Mouse (Mus musculus): ENCODE measurements around the gene C1d. TPM values are rescaled to one million over a fixed set of nuclear protein-coding genes. Genes with fewer than 3 reads are reported as not detected.

Gene C1d
- polyA plus RNA-seq, 1 experiment from 2014 or later: 119 TPM

DNA sequence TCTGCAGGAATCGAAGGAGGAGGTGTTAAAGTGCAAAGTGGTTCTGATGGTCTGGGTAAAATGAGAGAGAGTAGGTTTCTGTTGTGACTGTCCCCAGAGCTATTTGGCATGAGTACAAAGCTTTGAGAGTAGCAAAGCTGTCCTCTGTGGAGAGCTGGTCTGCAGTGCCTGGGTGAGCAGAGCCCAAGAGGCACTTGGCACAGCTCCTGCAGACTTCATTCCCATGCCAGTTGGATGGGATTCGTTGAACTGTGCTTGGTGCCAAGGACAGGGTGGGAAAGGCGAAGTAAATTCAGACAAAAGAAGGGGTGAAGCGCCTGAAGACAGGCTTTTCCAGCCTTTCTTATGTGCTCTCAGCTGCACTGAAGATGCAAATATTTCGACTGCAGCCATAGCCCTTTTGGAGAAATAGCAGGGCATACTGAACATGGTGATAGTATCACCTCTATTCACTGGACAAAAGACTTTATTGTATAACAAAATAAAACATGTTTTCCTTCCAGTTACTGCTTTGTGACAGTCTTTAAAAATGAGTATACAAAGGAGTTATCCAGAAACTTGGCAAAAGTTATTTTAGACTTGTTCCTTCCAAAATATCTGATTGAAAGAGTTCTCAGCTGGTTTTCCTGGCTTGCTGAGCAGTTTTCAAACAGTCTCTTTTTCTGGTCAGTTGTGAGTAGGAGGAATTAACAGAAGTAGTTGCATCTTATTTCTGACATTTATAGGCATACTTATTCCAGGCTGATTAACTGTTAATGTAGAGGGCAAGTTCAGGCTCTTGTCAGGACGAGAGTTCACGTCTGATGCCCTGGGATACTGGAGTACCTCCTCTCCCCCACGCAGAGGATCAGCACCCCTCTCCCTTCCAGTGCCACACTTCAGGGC lies 48.9 kb downstream of the C1d start:
- no peak overlapping the region for H3K4me2 ChIP-seq (replicated peaks; ENCODE audit: low read depth, low read length)
- no peaks in the 10 kb centered on the region for H3K36me3 ChIP-seq (ENCODE audit: control insufficient read depth, insufficient read depth, low read length)
- ATAC-seq (ENCODE audit: low FRiP score) (no peak), DNase-seq (ENCODE audit: low spot score) (no peak)
- no peak overlapping the region for H3K27ac ChIP-seq (ENCODE audit: low read depth, low read length)
- no peak overlapping the region for H3K4me3 ChIP-seq (ENCODE audit: low read depth, low read length)
- no peak overlapping the region for H3K9ac ChIP-seq (ENCODE audit: low read depth, low read length)
- no peaks in the 10 kb centered on the region for H3K9me3 ChIP-seq (ENCODE audit: control insufficient read depth, low read length)
- 78% methylated on average over 8 of the region's 8 CpGs for WGBS
- H3K27me3 ChIP-seq (ENCODE audit: control insufficient read depth, insufficient read depth, low read length): no peaks in the 10 kb centered on the region
- H3K4me1 ChIP-seq (replicated peaks; ENCODE audit: control insufficient read depth, insufficient read depth, low read length): no peaks in the 10 kb centered on the region

DNA sequence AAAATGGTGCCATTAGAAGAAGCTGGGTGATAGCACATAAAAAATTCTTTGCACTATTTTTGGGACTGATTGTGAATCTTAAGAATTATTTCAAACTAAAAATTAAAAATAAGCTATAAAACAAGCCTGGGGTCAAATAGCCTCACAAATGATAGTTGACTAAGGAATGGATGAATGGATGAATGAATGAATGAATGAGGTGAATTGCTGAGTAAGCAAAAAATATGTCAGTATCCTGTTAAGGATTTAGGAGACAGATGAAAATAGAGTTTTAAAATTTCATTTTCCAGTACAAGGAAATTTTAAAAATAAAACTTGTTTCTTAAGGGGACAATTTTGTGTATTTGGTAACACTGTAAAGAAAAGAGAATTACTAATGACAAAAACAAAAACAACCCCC lies 50.1 kb downstream of the C1d start:
- no peaks in the 10 kb centered on the region for H3K36me3 ChIP-seq (ENCODE audit: control insufficient read depth, insufficient read depth, low read length)
- no peaks in the 10 kb centered on the region for H3K27me3 ChIP-seq (ENCODE audit: control insufficient read depth, insufficient read depth, low read length)
- H3K9ac ChIP-seq (ENCODE audit: low read depth, low read length): no peak overlapping the region
- ATAC-seq (ENCODE audit: low FRiP score) (no peak), DNase-seq (ENCODE audit: low spot score) (no peak)
- no peaks in the 10 kb centered on the region for H3K9me3 ChIP-seq (ENCODE audit: control insufficient read depth, low read length)
- no peak overlapping the region for H3K27ac ChIP-seq (ENCODE audit: low read depth, low read length)
- H3K4me1 ChIP-seq (replicated peaks; ENCODE audit: control insufficient read depth, insufficient read depth, low read length): no peaks in the 10 kb centered on the region
- H3K4me2 ChIP-seq (replicated peaks; ENCODE audit: low read depth, low read length): no peak overlapping the region
- no peak overlapping the region for H3K4me3 ChIP-seq (ENCODE audit: low read depth, low read length)

Other genes with a start within 250 kb of the C1d start
- 26.6 and 27.6 TPM in 2 replicates for gene Cnrip1, start 206.0 kb upstream of the C1d start, polyA plus RNA-seq (2014; fragmentation: Nextera tagmentation; extraction: Ambion mirVana)
- gene Plek, start 205.2 kb upstream of the C1d start, polyA plus RNA-seq (2014; fragmentation: Nextera tagmentation; extraction: Ambion mirVana): 7.2 and 7.8 TPM in 2 replicates
- gene Ppp3r1, start 98.3 kb upstream of the C1d start, polyA plus RNA-seq (2014; fragmentation: Nextera tagmentation; extraction: Ambion mirVana): 110 and 118 TPM in 2 replicates
- 33.9 and 35.2 TPM in 2 replicates for gene Wdr92, start 75.5 kb upstream of the C1d start, polyA plus RNA-seq (2014; fragmentation: Nextera tagmentation; extraction: Ambion mirVana)
- 89.1 and 92.1 TPM in 2 replicates for gene Pno1, start 46.0 kb upstream of the C1d start, polyA plus RNA-seq (2014; fragmentation: Nextera tagmentation; extraction: Ambion mirVana)

All from hindbrain, embryonic 11.5 days (tissue).